Mouse (Mus musculus): Measurements from ENCODE around the gene Selenon. TPM values are rescaled to one million over a fixed set of nuclear protein-coding genes. Genes with fewer than 3 reads are reported as not detected.

Selenon gene
- total RNA-seq, 2 experiments from 2014 or later = 6.3 to 25.4 TPM

- ATAC-seq (ENCODE audit: poor library complexity, severe bottlenecking) = no peak
Observed at GRCm38 (mm10) chr4:134579212-134579611, 27.2 kb upstream of the Selenon start.

- no peak for ATAC-seq (ENCODE audit: poor library complexity, severe bottlenecking)
Observed at GRCm38 (mm10) chr4:134578407-134578806, 26.4 kb upstream of the Selenon start.

- ATAC-seq (ENCODE audit: poor library complexity, severe bottlenecking) = no peak
Observed at GRCm38 (mm10) chr4:134577281-134577680, 25.3 kb upstream of the Selenon start.

GRCm38 (mm10) chr4:134575486-134575885 lies 23.5 kb upstream of the Selenon start:
- ATAC-seq (ENCODE audit: poor library complexity, severe bottlenecking) = no peak

GRCm38 (mm10) chr4:134572449-134573300 lies 20.7 kb upstream of the Selenon start:
- no peak for ATAC-seq (ENCODE audit: poor library complexity, severe bottlenecking)

GRCm38 (mm10) chr4:134570704-134571451 lies 18.9 kb upstream of the Selenon start:
- ATAC-seq (ENCODE audit: poor library complexity, severe bottlenecking) = no peak

- no peak for ATAC-seq (ENCODE audit: poor library complexity, severe bottlenecking)
Observed at GRCm38 (mm10) chr4:134569831-134570230, 17.9 kb upstream of the Selenon start.

- no peak for ATAC-seq (ENCODE audit: poor library complexity, severe bottlenecking)
Observed at GRCm38 (mm10) chr4:134569205-134569604, 17.2 kb upstream of the Selenon start.

GRCm38 (mm10) chr4:134567377-134568226 lies 15.6 kb upstream of the Selenon start:
- no peak for ATAC-seq (ENCODE audit: poor library complexity, severe bottlenecking)

GRCm38 (mm10) chr4:134564093-134564492 lies 12.1 kb upstream of the Selenon start:
- no peak for ATAC-seq (ENCODE audit: poor library complexity, severe bottlenecking)

GRCm38 (mm10) chr4:134563624-134564023 lies 11.7 kb upstream of the Selenon start:
- no peak for ATAC-seq (ENCODE audit: poor library complexity, severe bottlenecking)

GRCm38 (mm10) chr4:134562014-134562413 lies 10.0 kb upstream of the Selenon start:
- ATAC-seq (ENCODE audit: poor library complexity, severe bottlenecking) = no peak

- no peak for ATAC-seq (ENCODE audit: poor library complexity, severe bottlenecking)
Observed at GRCm38 (mm10) chr4:134560699-134561098, 8.7 kb upstream of the Selenon start.

- ATAC-seq (ENCODE audit: poor library complexity, severe bottlenecking) = 0 out of 2 replicates have a peak, but pooled peaks have one; percentile 19
Observed at GRCm38 (mm10) chr4:134559154-134559553, 7.2 kb upstream of the Selenon start.

GRCm38 (mm10) chr4:134558570-134559113 lies 6.7 kb upstream of the Selenon start:
- peak; percentile 56 for ATAC-seq (ENCODE audit: poor library complexity, severe bottlenecking)

- peak; percentile 66 for ATAC-seq (ENCODE audit: poor library complexity, severe bottlenecking)
Observed at GRCm38 (mm10) chr4:134557626-134558249, 5.8 kb upstream of the Selenon start.

- ATAC-seq (ENCODE audit: poor library complexity, severe bottlenecking) = no peak
Observed at GRCm38 (mm10) chr4:134555956-134556580, 4.1 kb upstream of the Selenon start.

- no peak for ATAC-seq (ENCODE audit: poor library complexity, severe bottlenecking)
Observed at GRCm38 (mm10) chr4:134553631-134554030, 1.7 kb upstream of the Selenon start.

- no peak for ATAC-seq (ENCODE audit: poor library complexity, severe bottlenecking)
Observed at GRCm38 (mm10) chr4:134549899-134550298, 2.1 kb downstream of the Selenon start.
